Mouse (Mus musculus) limb, embryonic 12.5 days (tissue): ENCODE measurements around the gene Dhx15. TPM values are rescaled to one million over a fixed set of nuclear protein-coding genes. Genes with fewer than 3 reads are reported as not detected.

ENCODE experiments used
- microRNA-seq: library from miRNA; unstranded; fragments of <30 nt; microRNA quantifications from one replicate; pipeline ENCODE4, GENCODE M21; 2017
- polyA plus RNA-seq: library from polyadenylated mRNA; unstranded; fragments of >200 nt; fragmentation: Nextera tagmentation; extraction: Ambion mirVana; gene quantifications from 2 replicates; pipeline ENCODE4 v1.2.1, GENCODE M21; 2016

Dhx15 gene
- polyA plus RNA-seq, 1 experiment from 2014 or later, result 205 TPM

Small RNAs within 50 kb of the gene (microRNA-seq; reads per million reads assigned to microRNA genes)
- not detected for gene Mir6417

Other genes with a start within 250 kb of the Dhx15 start
- gene Sod3, start 173.3 kb upstream of the Dhx15 start, polyA plus RNA-seq, result 0.18 TPM in 1 of 2 replicates, not detected in the other